Mouse (Mus musculus) ovary, postnatal 36 days (tissue): ENCODE results near the gene Adap1.

ENCODE experiments used
- DNase-seq: peaks from one replicate; pipeline ENCODE4 v3.0.0; 2022; ENCODE audit warnings: low spot score, mixed read lengths

The Adap1 gene

GRCm38 (mm10) chr5:139252081-139252909 is 73.1 kb downstream of the Adap1 start, which contains the start of gene Get4:
Get4 (plus strand) TSS chr5:139252324.
- DNase-seq: peak; percentile 99

GRCm38 (mm10) chr5:139251736-139252080 is 73.7 kb downstream of the Adap1 start:
- no peak for DNase-seq

- no peak for DNase-seq
These were observed 74.1 kb downstream of the Adap1 start for GRCm38 (mm10) chr5:139251279-139251678.

GRCm38 (mm10) chr5:139248846-139249245 is 76.6 kb downstream of the Adap1 start:
- DNase-seq: no peak

GRCm38 (mm10) chr5:139247767-139248166 is 77.7 kb downstream of the Adap1 start:
- no peak for DNase-seq

GRCm38 (mm10) chr5:139243384-139243783 is 82.0 kb downstream of the Adap1 start:
- DNase-seq: no peak

GRCm38 (mm10) chr5:139241022-139241761 is 84.2 kb downstream of the Adap1 start:
- no peak for DNase-seq

GRCm38 (mm10) chr5:139237436-139237835 is 88.0 kb downstream of the Adap1 start:
- DNase-seq: no peak

GRCm38 (mm10) chr5:139234423-139234822 is 91.0 kb downstream of the Adap1 start:
- DNase-seq: no peak

GRCm38 (mm10) chr5:139232083-139232482 is 93.3 kb downstream of the Adap1 start:
- DNase-seq: no peak

GRCm38 (mm10) chr5:139229716-139230115 is 95.7 kb downstream of the Adap1 start:
- no peak for DNase-seq

- no peak for DNase-seq
These were observed 97.1 kb downstream of the Adap1 start for GRCm38 (mm10) chr5:139228318-139228717.

- no peak for DNase-seq
These were observed 97.8 kb downstream of the Adap1 start for GRCm38 (mm10) chr5:139227645-139228044.

- no peak for DNase-seq
These were observed 98.2 kb downstream of the Adap1 start for GRCm38 (mm10) chr5:139227236-139227635.

GRCm38 (mm10) chr5:139223331-139223730 is 102.1 kb downstream of the Adap1 start:
- DNase-seq: no peak
